Comparison of ENCODE assay signal across 25 mouse cellular contexts in the genomic region with DNA sequence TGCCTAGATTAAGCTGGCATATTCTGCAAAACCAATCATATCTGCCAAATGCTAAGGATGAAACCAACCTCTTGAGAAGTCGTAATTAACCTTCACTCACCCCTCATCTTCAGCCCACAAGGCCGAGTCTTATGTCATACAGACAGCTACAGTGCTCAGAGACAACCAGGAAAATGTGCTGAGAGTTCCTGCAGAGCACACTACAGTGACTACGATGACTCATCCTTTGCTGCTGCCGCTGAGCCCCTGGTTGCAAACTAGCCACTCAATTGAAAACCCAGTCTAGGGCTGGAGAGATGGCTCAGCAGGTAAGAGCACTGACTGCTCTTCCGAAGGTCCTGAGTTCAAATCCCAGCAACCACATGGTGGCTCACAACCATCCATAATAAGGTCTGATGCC. TPM values are rescaled to one million over a fixed set of nuclear protein-coding genes. Genes with fewer than 3 reads are reported as not detected.
DNase-seq lines count a peak whose midpoint lies in the region; ATAC-seq and TF ChIP-seq lines count a peak whose summit lies in the region.
"Had no signal": no experiment of that assay in that cellular context is flagged by ENCODE, and none has a peak within 500 bp of the region (broad histone marks: within the 10 kb centered on the region; RNA-seq: fewer than 3 reads in every experiment).

No protein-coding gene starts in this region.

- H3K9me3 ChIP-seq in CH12.LX (replicated peaks; ENCODE audit: low read length), result no peaks in the 10 kb centered on the region
- H3K9me3 ChIP-seq: embryonic facial prominence, embryonic 10.5 days; embryonic facial prominence, embryonic 13.5 days; forebrain, embryonic 12.5 days; forebrain, embryonic 15.5 days; G1E; heart, embryonic 10.5 days; heart, embryonic 13.5 days; hindbrain, embryonic 12.5 days; hindbrain, embryonic 15.5 days had no signal

- no peak overlapping the region for H3K9ac ChIP-seq in CH12.LX (ENCODE audit: insufficient read depth, low read depth)
- H3K9ac ChIP-seq: embryonic facial prominence, embryonic 13.5 days; forebrain, embryonic 12.5 days; forebrain, embryonic 15.5 days; heart, embryonic 13.5 days; hindbrain, embryonic 12.5 days; hindbrain, embryonic 15.5 days had no signal

- no peak for TF ChIP-seq EP300 in CH12.LX (IDR thresholded peaks at IDR 0.05; ENCODE audit: low read length)

- peak; percentile 28; the same call in 1 of the 2 replicates for ATAC-seq in frontal cortex, adult (ENCODE audit: low TSS enrichment)
- ATAC-seq in granulocyte monocyte progenitor cell, adult 5-6 weeks (replicated peaks; ENCODE audit: poor library complexity, severe bottlenecking), result peak; percentile 43
- ATAC-seq: forebrain, embryonic 15.5 days had no signal

- dilution Hi-C loops in CH12.LX (cut with MboI; ENCODE audit: extremely low pct_ligation_motif_present, extremely low pct_unique_long_range_greater_than_20kb, low sequenced_read_pairs), result no loop called here

- no peaks in the 10 kb centered on the region for H3K27me3 ChIP-seq in CH12.LX (replicated peaks)
- H3K27me3 ChIP-seq: embryonic facial prominence, embryonic 13.5 days; forebrain, embryonic 12.5 days; forebrain, embryonic 15.5 days; heart, embryonic 13.5 days; hindbrain, embryonic 12.5 days; hindbrain, embryonic 15.5 days had no signal

- H3K4me3 ChIP-seq in CH12.LX (replicated peaks in 1 of 3; ENCODE audit: low read depth in 2 of 3, low read length in 2 of 3, poor library complexity in 1 of 3), result no peak overlapping the region
- H3K4me3 ChIP-seq: embryonic facial prominence, embryonic 10.5 days; embryonic facial prominence, embryonic 13.5 days; erythroblast, embryonic 14.5 days; forebrain, embryonic 12.5 days; forebrain, embryonic 15.5 days; gastrocnemius, adult 2 months; heart, adult 2 months; heart, embryonic 10.5 days; heart, embryonic 13.5 days; hindbrain, embryonic 12.5 days; hindbrain, embryonic 15.5 days had no signal

- TF ChIP-seq RAD21 in CH12.LX (IDR thresholded peaks at IDR 0.05; ENCODE audit: low read depth, low read length), result no peak

- H3K36me3 ChIP-seq in CH12.LX (replicated peaks in 1 of 2; ENCODE audit: control insufficient read depth in 1 of 2, insufficient read depth in 1 of 2, low read length in 1 of 2), result no peaks in the 10 kb centered on the region
- H3K36me3 ChIP-seq: embryonic facial prominence, embryonic 10.5 days; embryonic facial prominence, embryonic 13.5 days; forebrain, embryonic 12.5 days; forebrain, embryonic 15.5 days; G1E; heart, embryonic 10.5 days; heart, embryonic 13.5 days; hindbrain, embryonic 12.5 days; hindbrain, embryonic 15.5 days had no signal

- no peak for TF ChIP-seq POLR2A in CH12.LX (IDR thresholded peaks at IDR 0.05; ENCODE audit: low read depth, low read length)

- TF ChIP-seq CTCF in CH12.LX (conservative IDR thresholded peaks at IDR 0.05 in 1 of 2, IDR thresholded peaks at IDR 0.05 in 1 of 2; ENCODE audit: low read depth in 2 of 2, low read length in 2 of 2), result no peak

- in situ Hi-C loops in CH12.LX (cut with MboI; ENCODE audit: low pct_ligation_motif_present, low pct_unique_long_range_greater_than_20kb, low sequenced_read_pairs), result loop anchor here (25.0 kb wide), 1 partner anchor 673 kb away; no protein-coding TSS in a partner anchor

- H3K27ac ChIP-seq in CH12.LX (ENCODE audit: insufficient read depth, low read depth), result no peak overlapping the region
- H3K27ac ChIP-seq: embryonic facial prominence, embryonic 10.5 days; embryonic facial prominence, embryonic 13.5 days; gastrocnemius, adult 2 months; heart, adult 2 months; heart, embryonic 10.5 days; heart, embryonic 13.5 days; hindbrain, embryonic 12.5 days; hindbrain, embryonic 15.5 days had no signal

- peaks cover 0 to 8% of the 10 kb centered on the region in 2 experiments; a peak in 1 of 4 replicates for H3K4me1 ChIP-seq in CH12.LX (ENCODE audit: control insufficient read depth in 1 of 2, insufficient read depth in 2 of 2)

- H3K79me2 ChIP-seq in CH12.LX (replicated peaks; ENCODE audit: control insufficient read depth, extremely low read depth, insufficient read depth, poor library complexity, severe bottlenecking), result no peaks in the 10 kb centered on the region

- H3K4me2 ChIP-seq in CH12.LX (ENCODE audit: insufficient read depth, low read depth, poor library complexity, severe bottlenecking), result no peak overlapping the region
- H3K4me2 ChIP-seq: embryonic facial prominence, embryonic 13.5 days; forebrain, embryonic 12.5 days; forebrain, embryonic 15.5 days; heart, embryonic 13.5 days; hindbrain, embryonic 12.5 days; hindbrain, embryonic 15.5 days had no signal

- DNase-seq in frontal cortex, postnatal 10 days (ENCODE audit: low spot score in 2 of 2), result no peak
- DNase-seq in 416B (ENCODE audit: low read depth) (peak; percentile 90), CH12.LX (ENCODE audit: extremely low read depth) (no peak)
- DNase-seq in ovary, adult 18-20 months (ENCODE audit: low spot score), result no peak
- DNase-seq: adrenal gland, adult 8-10 months; cerebellum, adult 18-20 months; cerebellum, adult 9-10 months; cerebellum, postnatal 25 days; gastrocnemius, adult 2 months; gastrocnemius, postnatal 14 days; heart, adult 2 months; kidney, adult 11 months; kidney, adult 8-10 months had no signal

TF ChIP-seq in CH12.LX, 34 proteins besides CTCF, POLR2A, EP300 and RAD21:
- TF ChIP-seq NRF1 (IDR thresholded peaks at IDR 0.05; ENCODE audit: low read depth, low read length) (no peak), ELF1 (IDR thresholded peaks at IDR 0.05; ENCODE audit: low read depth, low read length) (no peak), TBP (conservative IDR thresholded peaks at IDR 0.05; ENCODE audit: low read depth, low read length) (0 out of 2 replicates have a peak, but pooled peaks have one; percentile 18), E2F4 (IDR thresholded peaks at IDR 0.05; ENCODE audit: insufficient replicate concordance, low read depth, low read length) (no peak)

RNA-seq across cellular contexts. Expression of a gene that starts 8.5 kb away (rescaled TPM):
- 0.25 and 1.1 TPM in 2 replicates for total RNA-seq in CH12.LX (2012; rRNA removed)
- total RNA-seq in CH12.LX (2014; rRNA removed), result 2.6 and 3.1 TPM in 2 replicates
- polyA plus RNA-seq in CH12.LX (2012; ENCODE audit: insufficient read length, low read depth), result 7.8 and 8.5 TPM in 2 replicates
- 54.6 and 74.4 TPM in 2 replicates for total RNA-seq in granulocyte monocyte progenitor cell, adult 5-6 weeks (2014; fragmentation: Nextera tagmentation)
- total RNA-seq in granulocyte monocyte progenitor cell, adult 5-6 weeks (2017), result 119 and 127 TPM in 2 replicates
- polyA plus RNA-seq: G1E had no signal

Comparison
In these comparisons a context has a peak if more than half of its experiments do, and no peak if none do; other contexts are left out.
1. RNA of a gene that starts 8.5 kb away (total RNA-seq): 54.6 to 127 TPM in granulocyte monocyte progenitor cell, adult 5-6 weeks; 0.25 to 3.1 TPM in CH12.LX; every median in the first group is over 10 times any median in the second.